Mouse (Mus musculus): Measurements from ENCODE around the gene Hdgfl1.

Hdgfl1 gene

DNA sequence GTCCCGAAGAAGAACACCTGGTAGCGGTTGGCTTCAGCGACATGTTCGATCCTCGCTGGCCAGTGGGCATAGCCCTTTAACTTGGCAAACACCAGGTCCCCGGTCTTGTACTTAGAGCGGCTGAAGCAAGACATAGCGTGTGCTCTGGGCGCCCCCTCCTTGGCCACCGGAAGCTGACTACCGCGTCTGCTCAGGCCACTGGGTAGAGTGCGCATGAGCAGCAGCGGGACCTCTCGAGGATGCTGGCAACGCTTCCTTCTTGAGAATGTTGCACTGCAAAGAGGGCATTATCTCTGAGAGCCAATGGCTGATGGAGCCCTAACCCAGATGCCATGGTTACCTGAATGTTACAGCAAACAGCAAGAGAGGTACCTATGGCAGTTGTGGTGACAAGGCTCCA, at the start of gene Hdgfl1:
Gene Hdgfl1, minus strand, starts transcription at position 211 of the 400 bp plus-strand sequence.
- DNase-seq, result no peak

DNA sequence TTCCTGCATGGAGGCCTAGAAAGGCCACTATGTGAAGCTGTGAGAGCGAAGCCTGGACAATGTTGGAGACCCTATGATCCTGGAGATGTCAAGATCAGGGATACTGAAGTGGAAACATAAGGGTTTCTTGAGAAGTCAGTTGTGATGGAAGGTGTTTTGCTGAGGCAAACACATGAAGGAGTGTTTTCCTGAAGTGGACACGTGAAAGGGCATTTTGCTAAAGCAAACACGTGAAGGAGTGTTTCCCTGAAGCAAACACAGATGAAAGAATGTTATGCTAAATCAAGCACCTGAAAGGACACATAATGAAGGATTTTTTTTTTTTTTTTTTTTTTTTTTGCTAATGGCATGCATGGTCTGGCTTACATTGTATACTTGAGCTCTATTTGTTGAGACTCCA, 25.5 kb upstream of the Hdgfl1 start:
- no peak for DNase-seq

DNA sequence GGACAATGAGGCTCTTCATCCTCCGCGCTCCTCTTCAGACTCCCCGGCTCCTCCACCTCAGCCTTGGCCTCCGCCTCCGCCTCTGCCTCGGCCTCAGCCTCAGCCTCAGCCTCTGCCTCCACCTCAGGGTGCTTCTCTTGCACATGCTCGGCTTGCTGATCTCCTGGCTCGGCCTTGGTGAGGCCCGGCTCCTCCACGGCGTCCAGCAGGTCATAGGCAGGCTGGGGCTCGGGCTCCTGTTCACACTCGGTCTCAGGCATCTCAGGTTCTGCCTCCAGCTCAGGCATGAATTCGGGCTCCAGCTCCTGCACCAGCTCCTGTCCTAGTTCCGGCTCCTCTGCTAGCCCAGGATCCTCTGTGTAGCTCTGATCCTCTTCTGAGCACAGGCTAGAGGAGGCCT, 541 bp downstream of the Hdgfl1 start:
- no peak for DNase-seq

DNA sequence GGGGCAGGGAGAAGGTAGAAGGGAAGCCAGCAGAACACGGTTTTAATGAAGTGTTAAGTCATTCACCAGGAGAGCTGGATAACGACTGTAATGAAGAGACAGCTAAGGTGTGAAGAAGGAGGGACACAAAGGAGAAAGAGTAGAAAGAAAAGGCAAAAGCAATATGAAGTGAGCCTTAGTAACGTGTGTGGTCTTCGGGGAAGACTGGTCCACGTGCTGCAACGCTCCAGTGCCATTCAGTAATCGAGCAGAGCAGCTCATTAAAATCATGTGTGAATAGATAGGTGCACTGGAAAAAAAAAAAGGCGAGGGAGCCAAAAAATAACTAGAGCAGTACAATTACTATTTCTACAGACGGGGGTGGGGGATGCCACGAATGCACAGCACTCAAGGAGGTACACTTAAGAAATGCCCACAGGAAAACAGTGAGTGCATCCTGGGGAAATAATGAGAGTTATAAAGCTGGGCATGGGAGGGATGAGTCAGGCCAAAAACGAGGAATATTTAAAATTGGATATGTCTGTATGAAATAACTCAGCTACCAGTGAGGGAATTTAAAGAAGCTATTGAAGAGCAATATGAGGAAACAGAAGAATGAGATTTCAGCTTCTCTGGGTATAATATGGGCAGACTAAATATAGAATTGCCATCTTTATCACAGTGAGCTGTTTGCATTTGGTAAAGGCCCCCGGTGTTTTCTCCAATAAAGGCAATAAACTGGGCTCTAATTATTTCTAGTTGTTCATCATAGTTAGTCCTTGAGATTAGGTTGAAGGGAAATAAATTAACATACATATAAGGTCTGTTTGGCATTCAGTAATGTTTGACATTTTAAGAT, 7.8 kb downstream of the Hdgfl1 start:
- no peak for DNase-seq

DNA sequence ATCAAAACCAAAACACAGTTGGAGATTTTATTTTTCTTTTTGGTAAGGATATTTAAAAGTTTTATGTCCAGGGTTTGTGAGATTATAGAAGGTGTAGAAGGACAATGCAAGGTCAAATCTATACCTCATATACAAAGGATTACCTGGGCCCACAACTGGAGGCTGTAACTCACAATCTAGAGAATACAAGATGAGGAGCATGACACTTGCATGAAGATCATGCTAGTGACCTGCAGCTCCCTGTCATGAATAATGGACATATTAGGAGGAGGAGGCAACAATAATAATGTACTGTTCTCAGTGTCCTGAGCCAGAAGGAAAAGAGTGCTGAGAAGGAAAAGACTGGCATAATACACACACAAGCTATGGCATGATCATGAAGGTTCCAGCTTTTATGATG, 17.1 kb downstream of the Hdgfl1 start:
- DNase-seq, result no peak

GRCm38 (mm10) chr13:26752414-26752813, 17.6 kb downstream of the Hdgfl1 start:
- no peak for DNase-seq

GRCm38 (mm10) chr13:26745760-26746457, 24.1 kb downstream of the Hdgfl1 start:
- no peak for DNase-seq

- DNase-seq, result no peak
These were observed 24.8 kb downstream of the Hdgfl1 start for GRCm38 (mm10) chr13:26745059-26745759.

- DNase-seq, result no peak
These were observed 25.9 kb downstream of the Hdgfl1 start for GRCm38 (mm10) chr13:26744068-26744467.

DNA sequence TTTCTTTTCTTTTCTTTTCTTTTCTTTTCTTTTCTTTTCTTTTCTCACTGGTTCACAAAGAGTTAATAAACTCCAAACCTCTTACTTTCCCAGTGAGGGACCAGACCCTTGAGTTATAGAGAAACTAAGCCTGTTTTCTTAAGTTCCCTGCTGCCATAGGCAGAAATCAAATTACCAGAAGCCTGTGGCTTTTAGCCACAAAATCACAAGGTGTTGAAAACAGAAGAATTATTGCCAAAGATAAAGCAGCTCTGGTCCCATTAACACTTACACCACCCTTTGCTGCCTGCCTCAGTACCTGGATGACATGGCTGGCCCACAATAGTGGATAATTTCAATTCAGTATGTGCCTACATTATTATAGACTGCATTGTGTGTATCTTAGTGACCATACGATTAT, 35.0 kb downstream of the Hdgfl1 start:
- DNase-seq, result no peak

DNA sequence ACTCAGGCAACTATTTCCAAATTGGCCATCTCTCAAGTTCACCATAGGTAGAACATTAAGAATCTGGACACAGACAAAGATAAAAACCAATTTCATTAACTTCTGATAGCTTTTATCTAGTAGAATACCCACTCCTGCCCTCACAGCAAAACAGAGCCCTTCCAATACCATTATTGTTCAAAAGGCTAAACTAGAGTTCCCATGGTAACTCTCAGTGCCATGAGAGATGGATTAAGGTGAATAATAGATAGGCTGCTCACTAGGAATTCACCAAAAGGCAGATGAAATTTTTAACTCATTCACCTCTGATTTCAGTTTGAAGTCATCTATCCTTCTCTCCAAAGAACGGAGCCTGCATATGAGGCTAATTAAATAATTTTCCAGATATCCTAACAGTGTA, 45.7 kb downstream of the Hdgfl1 start:
- DNase-seq, result no peak

DNA sequence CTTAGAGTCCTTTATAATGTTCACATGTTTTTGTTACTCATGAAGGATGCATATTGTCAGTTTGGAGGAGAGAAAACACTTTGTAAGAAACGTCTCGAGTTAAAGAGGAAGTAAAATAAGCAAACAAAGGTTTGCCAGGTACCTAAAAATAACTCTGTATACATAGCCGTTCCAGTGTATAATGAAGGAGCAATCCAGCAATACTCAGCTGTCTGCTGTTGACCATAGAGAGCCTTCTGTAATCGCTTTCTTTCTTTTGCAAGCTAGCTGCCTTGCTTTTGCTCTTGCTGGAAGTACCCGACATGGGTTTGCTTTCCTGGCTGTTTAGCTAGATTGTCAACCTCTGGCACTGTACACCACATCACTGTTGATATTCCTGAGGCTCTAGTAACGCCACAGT, 48.6 kb downstream of the Hdgfl1 start:
- DNase-seq, result no peak

DNA sequence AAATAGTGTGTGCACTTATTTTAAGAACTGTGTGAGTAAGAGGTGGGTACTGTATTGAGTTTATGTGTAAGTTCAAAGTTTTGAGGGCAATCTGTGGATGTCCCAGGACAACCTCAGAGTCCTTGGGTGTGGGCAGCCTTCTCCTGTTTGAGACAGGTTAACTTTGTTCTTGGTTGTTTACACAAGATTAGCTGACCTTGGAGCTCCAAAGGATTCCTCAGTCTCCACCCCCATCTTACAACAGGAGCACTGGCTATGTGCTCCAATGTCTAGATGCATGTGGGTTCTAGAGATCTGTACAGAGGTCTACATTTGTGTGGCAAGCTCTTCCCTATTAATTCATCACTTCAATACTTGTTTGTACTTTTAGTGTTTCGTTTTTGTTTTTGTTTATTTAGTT, 49.0 kb downstream of the Hdgfl1 start:
- no peak for DNase-seq

DNA sequence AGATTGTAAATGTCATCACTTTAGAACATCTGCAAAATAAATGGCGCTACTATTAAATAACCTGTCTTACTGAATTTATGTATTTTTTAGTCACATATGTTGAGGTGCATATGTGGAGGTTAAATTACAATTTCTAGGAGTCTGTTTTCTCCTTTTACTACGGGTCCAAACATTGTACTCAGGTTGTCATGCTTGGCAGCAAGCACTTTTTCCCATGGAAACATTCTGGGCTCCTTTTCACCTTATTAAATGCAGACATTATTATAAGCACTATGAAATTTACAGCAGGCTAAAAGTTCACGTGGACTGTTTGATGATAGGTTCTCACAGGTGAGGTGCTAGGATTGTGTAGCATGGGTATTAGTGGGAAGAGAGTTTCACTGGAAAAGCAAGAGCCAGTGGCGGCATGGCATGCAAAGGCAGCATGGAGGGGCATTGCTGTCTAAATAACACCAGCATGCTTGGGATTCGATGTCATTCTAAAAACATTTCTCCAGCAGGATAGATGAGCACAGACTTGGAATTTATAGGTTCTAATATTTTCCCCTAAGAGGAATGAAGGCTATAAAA, 50.7 kb downstream of the Hdgfl1 start:
- no peak for DNase-seq
